Mouse (Mus musculus) heart, embryonic 15.5 days (tissue): ENCODE data around the gene Slc7a9. TPM values are rescaled to one million over a fixed set of nuclear protein-coding genes. Genes with fewer than 3 reads are reported as not detected.

Experiments used
- polyA plus RNA-seq: library from polyadenylated mRNA; unstranded; fragments of >200 nt; fragmentation: Nextera tagmentation; extraction: Ambion mirVana; gene quantifications from 2 replicates; pipeline ENCODE4 v1.2.1, GENCODE M21; 2015

Gene Slc7a9
- polyA plus RNA-seq, 1 experiment from 2014 or later: 0.42 TPM

Other genes with a start within 250 kb of the Slc7a9 start
- 1.8 and 2.9 TPM in 2 replicates for gene Lrp3, start 233.3 kb upstream of the Slc7a9 start, polyA plus RNA-seq
- 10.3 and 11.8 TPM in 2 replicates for gene Gpatch1, start 130.4 kb upstream of the Slc7a9 start, polyA plus RNA-seq
- gene Rhpn2, start 114.6 kb upstream of the Slc7a9 start, polyA plus RNA-seq: 5.2 and 6.6 TPM in 2 replicates
- gene Faap24, start 52.0 kb upstream of the Slc7a9 start, polyA plus RNA-seq: 12.1 and 13.6 TPM in 2 replicates
- 36.9 and 41.7 TPM in 2 replicates for gene Cep89, start 51.8 kb upstream of the Slc7a9 start, polyA plus RNA-seq
- gene Tdrd12, start 88.9 kb downstream of the Slc7a9 start, polyA plus RNA-seq: 0.62 and 1.4 TPM in 2 replicates
- 109 and 115 TPM in 2 replicates for gene Nudt19, start 107.5 kb downstream of the Slc7a9 start, polyA plus RNA-seq
- 0.25 and 0.42 TPM in 2 replicates for gene Rgs9bp, start 136.8 kb downstream of the Slc7a9 start, polyA plus RNA-seq
- gene Ankrd27, start 137.4 kb downstream of the Slc7a9 start, polyA plus RNA-seq: 17.7 and 22.9 TPM in 2 replicates
- gene Pdcd5, start 198.7 kb downstream of the Slc7a9 start, polyA plus RNA-seq: 232 and 240 TPM in 2 replicates